Mouse (Mus musculus) heart, adult 2 months (tissue): ENCODE results near the gene Gm37240.

Experiments used
- CTCF ChIP-seq: fragments of 200-600 bp; IDR thresholded peaks from 2 replicates; pipeline ENCODE4 v1.8.1; 2022; ENCODE audit warnings: antibody characterized with exemption, mild to moderate bottlenecking, moderate library complexity
- POLR2A ChIP-seq: fragments of 200-500 bp; IDR thresholded peaks from 2 replicates; pipeline ENCODE4 v1.6.1; 2011; ENCODE audit warnings: mild to moderate bottlenecking, low read depth, low read length, control low read depth; ENCODE audit not compliant: insufficient read depth

- TF ChIP-seq CTCF (no peak), POLR2A (no peak)
Observed at GRCm38 (mm10) chr3:85633733-85634132, 253.6 kb downstream of the Gm37240 start.
